Mouse (Mus musculus) forebrain, embryonic 14.5 days (tissue): ENCODE measurements at regions not wholly inside any gene's neighbourhood (a gene's known extent, or its start where the extent isn't known, plus 50 kb on each side); places are given as distances from the start of the nearest gene placed in this dataset.

Source experiments
- ATAC-seq: fragments of 200-750 bp; cut with Nextera tagmentation; 2 replicates; pipeline ENCODE4 v1.8.0; 2017; ENCODE audit warnings: mild to moderate bottlenecking, moderate library complexity
- DNase-seq: peaks from one replicate; pipeline ENCODE4 v3.0.0-alpha.2; 2015; ENCODE audit warnings: low spot score
- H3K27ac ChIP-seq: fragments of 300-500 bp; sonication (generic); 2 replicates; pipeline ENCODE4 v1.5.1; 2014; ENCODE audit warnings: low read depth, mild to moderate bottlenecking, control low read depth, low read length, moderate library complexity
- H3K27me3 ChIP-seq: fragments of 300-500 bp; sonication (generic); replicated peaks from 2 replicates; pipeline ENCODE4 v1.6.1; 2014; ENCODE audit warnings: low read length, control low read depth, mixed read lengths; ENCODE audit not compliant: control insufficient read depth, insufficient read depth
- H3K36me3 ChIP-seq: fragments of 300-500 bp; sonication (generic); 2 replicates; pipeline ENCODE4 v1.6.1; 2014; ENCODE audit warnings: low read length, control low read depth; ENCODE audit not compliant: control insufficient read depth, insufficient read depth
- H3K4me1 ChIP-seq: fragments of 300-500 bp; sonication (generic); 2 replicates; pipeline ENCODE4 v1.6.1; 2014; ENCODE audit warnings: antibody characterized with exemption, low read length, control low read depth; ENCODE audit not compliant: control insufficient read depth, insufficient read depth
- H3K4me2 ChIP-seq: fragments of 300-500 bp; sonication (generic); 2 replicates; pipeline ENCODE4 v1.6.1; 2014; ENCODE audit warnings: mild to moderate bottlenecking, control low read depth, low read length
- H3K4me3 ChIP-seq: fragments of 300-500 bp; sonication (generic); 2 replicates; pipeline ENCODE4 v1.5.1; 2014; ENCODE audit warnings: low read depth, low read length, control low read depth
- H3K9ac ChIP-seq: fragments of 300-500 bp; sonication (generic); 2 replicates; pipeline ENCODE4 v1.6.1; 2014; ENCODE audit warnings: mild to moderate bottlenecking, low read length, control low read depth, moderate library complexity
- H3K9me3 ChIP-seq: fragments of 300-500 bp; sonication (generic); replicated peaks from 2 replicates; pipeline ENCODE4 v1.6.1; 2016; ENCODE audit warnings: low read length, control low read depth, mixed read lengths; ENCODE audit not compliant: control insufficient read depth
- WGBS: fragments of 180-500 bp; shearing (Covaris S2); extraction: QIAGEN DNeasy Blood & Tissue Kit; methylation state at CpG from one replicate; pipeline ENCODE4 v1.1.7; 2014; 5-methylcytosine and 5-hydroxymethylcytosine counted together

DNA sequence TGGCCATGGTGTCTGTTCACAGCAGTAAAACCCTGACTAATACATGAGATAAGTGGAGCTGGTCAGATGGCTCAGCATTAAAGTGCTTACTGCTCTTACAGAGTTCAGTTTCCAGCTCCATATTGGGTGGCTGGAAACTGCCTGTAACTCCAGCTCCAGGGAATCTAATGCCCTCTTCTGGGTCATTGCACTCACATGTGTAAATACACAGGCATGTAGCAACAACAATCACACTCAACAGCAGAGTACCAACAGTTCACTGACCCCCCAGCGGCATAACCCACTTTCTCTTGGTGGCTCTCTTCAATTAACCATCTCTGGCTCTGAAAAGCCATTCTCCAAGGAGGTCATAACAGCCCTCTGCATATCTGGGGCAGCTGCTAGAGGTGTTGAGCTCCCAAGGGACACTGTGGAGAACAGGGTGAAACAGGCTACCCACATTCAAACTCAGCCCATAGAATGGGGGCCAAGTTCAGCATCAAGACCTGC lies 65.0 kb upstream of the Cldn5 start:
- 85% methylated on average over 1 of the region's 1 CpGs for WGBS
- Histone ChIP-seq H3K4me1 (no peaks in the 10 kb centered on the region), H3K4me2 (no peak overlapping the region), H3K9ac (no peak overlapping the region), H3K27ac (no peak overlapping the region), H3K27me3 (no peaks in the 10 kb centered on the region), H3K4me3 (no peak overlapping the region), H3K36me3 (no peaks in the 10 kb centered on the region), H3K9me3 (no peaks in the 10 kb centered on the region)
- ATAC-seq (no peak), DNase-seq (no peak)

GRCm38 (mm10) chr16:18713017-18713416 lies 63.6 kb upstream of the Cldn5 start:
- Histone ChIP-seq H3K9ac (no peak overlapping the region), H3K9me3 (no peaks in the 10 kb centered on the region), H3K27me3 (no peaks in the 10 kb centered on the region), H3K36me3 (no peaks in the 10 kb centered on the region), H3K4me3 (no peak overlapping the region), H3K4me2 (no peak overlapping the region), H3K27ac (no peak overlapping the region), H3K4me1 (no peaks in the 10 kb centered on the region)
- ATAC-seq (no peak), DNase-seq (no peak)
- 78% methylated on average over 5 of the region's 5 CpGs for WGBS

DNA sequence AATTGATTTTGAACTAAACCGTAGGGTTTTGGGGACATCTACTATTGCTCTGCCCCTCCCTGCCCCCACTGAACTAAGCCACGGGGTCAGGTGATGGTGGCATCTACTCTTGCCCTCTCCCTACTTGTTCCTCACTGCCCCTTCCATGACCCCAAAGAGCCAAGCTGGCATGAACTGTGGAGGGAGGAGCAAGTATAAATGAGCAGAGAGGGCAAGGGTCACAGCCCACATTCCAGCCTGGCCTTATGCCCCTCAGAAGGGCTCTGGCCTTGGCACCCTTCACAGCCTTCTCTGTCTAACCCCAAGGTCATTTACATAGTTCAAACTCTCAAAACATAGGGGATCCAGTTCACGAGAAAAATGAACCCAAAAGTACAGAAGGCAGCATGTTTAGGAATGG lies 61.3 kb upstream of the Cldn5 start:
- Histone ChIP-seq H3K4me1 (no peaks in the 10 kb centered on the region), H3K9me3 (no peaks in the 10 kb centered on the region), H3K27me3 (no peaks in the 10 kb centered on the region), H3K36me3 (no peaks in the 10 kb centered on the region), H3K4me2 (no peak overlapping the region), H3K27ac (no peak overlapping the region), H3K9ac (no peak overlapping the region), H3K4me3 (no peak overlapping the region)
- ATAC-seq = no peak
- 78% methylated on average over 3 of the region's 3 CpGs for WGBS
- no peak for DNase-seq

DNA sequence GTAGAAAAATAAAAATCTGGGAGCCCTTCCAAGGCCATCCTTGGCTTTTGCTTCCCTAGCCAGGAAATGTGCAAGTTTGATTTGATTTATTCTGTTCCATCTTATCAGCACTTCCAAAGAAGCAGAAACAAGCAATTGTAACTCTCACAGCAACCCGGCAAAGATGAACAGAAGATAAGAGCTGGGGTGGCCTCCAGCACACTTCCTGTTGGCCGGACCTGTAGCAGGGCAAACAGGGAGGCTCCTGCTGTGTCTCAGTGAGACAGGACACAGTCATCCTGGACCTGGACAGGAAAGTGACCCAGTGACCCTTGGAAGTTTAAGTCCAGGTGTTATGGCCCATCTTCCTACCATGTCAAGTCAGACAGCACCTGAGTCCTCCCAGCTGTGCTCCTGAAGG lies 58.6 kb upstream of the Cldn5 start:
- Histone ChIP-seq H3K4me3 (no peak overlapping the region), H3K9ac (no peak overlapping the region), H3K27me3 (no peaks in the 10 kb centered on the region), H3K4me2 (no peak overlapping the region), H3K9me3 (no peaks in the 10 kb centered on the region), H3K27ac (no peak overlapping the region), H3K4me1 (no peaks in the 10 kb centered on the region), H3K36me3 (no peaks in the 10 kb centered on the region)
- WGBS = 81% methylated on average over 2 of the region's 2 CpGs
- ATAC-seq (no peak), DNase-seq (no peak)

DNA sequence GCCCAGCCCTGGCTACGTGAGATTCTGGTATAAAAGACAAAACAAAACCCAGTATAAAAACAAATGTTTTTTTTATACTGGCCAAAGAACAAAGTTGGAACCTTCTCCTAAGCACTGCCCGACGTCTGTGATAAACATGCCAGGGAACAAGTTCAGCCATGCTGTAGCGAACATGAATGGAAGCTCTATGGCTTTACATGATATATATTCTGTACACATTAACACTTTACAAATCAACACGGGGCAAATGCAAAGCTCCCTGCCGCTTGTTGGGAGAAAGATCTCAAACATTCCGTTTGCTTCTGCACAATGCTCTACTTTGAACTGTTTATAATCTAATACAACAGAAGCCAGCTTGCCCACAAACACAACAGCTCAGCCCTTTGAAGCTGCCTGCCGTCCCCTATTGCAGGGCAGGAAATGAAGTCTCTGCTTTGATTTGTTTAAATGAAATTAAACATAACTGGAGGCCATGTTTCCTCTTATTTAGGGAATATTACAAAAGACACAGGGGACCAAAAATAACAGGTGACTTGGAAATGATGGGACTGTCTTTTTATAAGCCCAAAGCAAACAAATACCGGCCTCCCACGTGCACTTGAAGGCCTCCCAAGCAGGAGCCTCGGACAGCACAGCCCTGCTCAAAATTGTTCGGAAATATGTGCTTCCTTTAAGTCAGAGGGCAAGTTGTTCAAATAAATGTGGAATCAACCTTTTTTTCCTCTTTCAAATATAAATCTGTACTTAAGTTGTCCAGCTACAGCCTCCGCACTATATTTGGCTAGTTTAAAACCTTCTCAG lies 56.0 kb upstream of the Cldn5 start:
- Histone ChIP-seq H3K4me3 (no peak overlapping the region), H3K9ac (no peak overlapping the region), H3K4me2 (no peak overlapping the region), H3K27ac (no peak overlapping the region), H3K4me1 (no peaks in the 10 kb centered on the region), H3K36me3 (no peaks in the 10 kb centered on the region), H3K27me3 (no peaks in the 10 kb centered on the region), H3K9me3 (no peaks in the 10 kb centered on the region)
- DNase-seq (no peak), ATAC-seq (no peak)
- WGBS = 54% methylated on average over 13 of the region's 13 CpGs

GRCm38 (mm10) chr16:18723186-18723843 lies 53.3 kb upstream of the Cldn5 start:
- Histone ChIP-seq H3K9ac (no peak overlapping the region), H3K4me3 (no peak overlapping the region), H3K27me3 (no peaks in the 10 kb centered on the region), H3K9me3 (no peaks in the 10 kb centered on the region), H3K4me2 (no peak overlapping the region), H3K4me1 (no peaks in the 10 kb centered on the region), H3K36me3 (no peaks in the 10 kb centered on the region), H3K27ac (no peak overlapping the region)
- WGBS = 77% methylated on average over 3 of the region's 3 CpGs
- DNase-seq (no peak), ATAC-seq (no peak)

- Histone ChIP-seq H3K27me3 (no peaks in the 10 kb centered on the region), H3K36me3 (no peaks in the 10 kb centered on the region), H3K9ac (no peak overlapping the region), H3K4me3 (no peak overlapping the region), H3K4me2 (no peak overlapping the region), H3K4me1 (no peaks in the 10 kb centered on the region), H3K9me3 (no peaks in the 10 kb centered on the region), H3K27ac (no peak overlapping the region)
- ATAC-seq = no peak
- peak; percentile 49 for DNase-seq
- WGBS = 49% methylated on average over 3 of the region's 3 CpGs
Measured at GRCm38 (mm10) chr16:18723874-18724273, 52.8 kb upstream of the Cldn5 start.

GRCm38 (mm10) chr16:18724706-18725105 lies 51.9 kb upstream of the Cldn5 start:
- ATAC-seq (no peak), DNase-seq (no peak)
- Histone ChIP-seq H3K4me1 (no peaks in the 10 kb centered on the region), H3K27me3 (no peaks in the 10 kb centered on the region), H3K9me3 (no peaks in the 10 kb centered on the region), H3K9ac (no peak overlapping the region), H3K4me3 (no peak overlapping the region), H3K36me3 (no peaks in the 10 kb centered on the region), H3K4me2 (no peak overlapping the region), H3K27ac (no peak overlapping the region)
- WGBS = 22% methylated on average over 6 of the region's 6 CpGs
